Mouse (Mus musculus): ENCODE measurements at regions not wholly inside any gene's neighbourhood (a gene's known extent, or its start where the extent isn't known, plus 50 kb on each side); places are given as distances from the start of the nearest gene placed in this dataset.
A peak's percentile ranks its signal among the peaks of the same experiment; 100 is the strongest.

DNA sequence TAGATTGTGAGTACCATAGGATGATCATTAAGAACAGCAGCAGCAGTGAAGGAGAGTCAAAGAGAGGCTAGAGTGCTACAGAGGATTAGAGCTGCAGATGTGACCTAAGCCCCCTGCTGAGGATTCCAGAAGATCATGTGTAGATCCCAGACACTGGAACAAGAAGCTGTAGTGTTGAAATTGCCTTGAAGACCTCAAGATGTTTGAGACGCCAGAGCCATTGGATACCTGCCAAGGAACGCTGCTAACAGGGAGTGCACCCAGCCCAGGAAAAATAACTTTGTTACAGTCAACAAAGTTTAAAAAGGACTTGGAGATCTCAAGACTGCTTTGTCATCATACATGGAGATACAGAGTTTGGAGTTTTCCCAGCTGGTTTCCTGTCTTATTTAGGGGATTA is 955.0 kb upstream of the Pcdh10 start:
- WGBS, result 54% methylated on average over 2 of the region's 2 CpGs

DNA sequence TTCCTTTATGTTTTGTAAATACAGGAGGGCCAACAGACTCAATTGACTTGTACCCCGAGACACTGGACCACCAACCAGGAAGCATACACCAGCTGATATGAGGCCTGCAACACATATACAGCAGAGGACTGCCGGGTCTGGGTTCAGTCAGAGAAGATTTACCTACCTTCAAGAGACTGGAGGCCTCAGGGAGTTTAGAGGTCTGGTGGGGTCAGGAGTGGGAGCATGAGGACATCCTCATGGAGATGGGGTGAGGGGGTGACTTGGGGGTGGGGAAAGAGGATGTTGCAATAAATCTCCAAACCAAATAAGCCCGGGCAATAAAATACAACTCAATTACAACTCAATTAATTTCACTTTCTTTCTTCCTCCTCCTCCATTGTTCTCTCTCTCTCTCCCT is 910.1 kb upstream of the Pcdh10 start:
- H3K36me3 ChIP-seq (ENCODE audit: insufficient read depth, low read length), result no peaks in the 10 kb centered on the region
- H3K9ac ChIP-seq (replicated peaks; ENCODE audit: low read length), result no peak overlapping the region
- H3K4me2 ChIP-seq (replicated peaks; ENCODE audit: low read depth, low read length), result no peak overlapping the region
- no peaks in the 10 kb centered on the region for H3K27me3 ChIP-seq (ENCODE audit: insufficient read depth, low read length)
- no peak overlapping the region for H3K27ac ChIP-seq (ENCODE audit: low read length)
- no peak overlapping the region for H3K4me3 ChIP-seq (ENCODE audit: low read length)
- no peaks in the 10 kb centered on the region for H3K9me3 ChIP-seq (ENCODE audit: low read length)
- 25% methylated on average over 3 of the region's 3 CpGs for WGBS
- ATAC-seq (ENCODE audit: low FRiP score, low TSS enrichment), result no peak
- H3K4me1 ChIP-seq (ENCODE audit: insufficient read depth, low read length), result no peaks in the 10 kb centered on the region

More for the DNA sequence above, 955.0 kb upstream of the Pcdh10 start:
- no peaks in the 10 kb centered on the region for H3K27me3 ChIP-seq (ENCODE audit: insufficient read depth, low read length)
- H3K9me3 ChIP-seq (ENCODE audit: low read length), result no peaks in the 10 kb centered on the region
- H3K27ac ChIP-seq (ENCODE audit: low read length), result peak overlapping the region; percentile 18; the same call in 1 of the 2 replicates
- H3K4me2 ChIP-seq (replicated peaks; ENCODE audit: low read depth, low read length), result no peak overlapping the region
- H3K36me3 ChIP-seq (ENCODE audit: insufficient read depth, low read length), result no peaks in the 10 kb centered on the region
- H3K9ac ChIP-seq (replicated peaks; ENCODE audit: low read length), result no peak overlapping the region
- no peaks in the 10 kb centered on the region for H3K4me1 ChIP-seq (ENCODE audit: insufficient read depth, low read length)
- H3K4me3 ChIP-seq (ENCODE audit: low read length), result no peak overlapping the region
- ATAC-seq (ENCODE audit: low FRiP score, low TSS enrichment), result peak; percentile 78

All from kidney, embryonic 16.5 days (tissue).